Mouse (Mus musculus): ENCODE measurements around the gene St6galnac4.

Gene St6galnac4

GRCm38 (mm10) chr2:32604631-32605030 lies 17.7 kb downstream of the St6galnac4 start:
- no peak for DNase-seq

- peak; percentile 89 to 95 for DNase-seq
Measured at GRCm38 (mm10) chr2:32606161-32607142, 19.6 kb downstream of the St6galnac4 start.

- peak; percentile 63 to 68 for DNase-seq
Measured at GRCm38 (mm10) chr2:32607262-32607947, 20.5 kb downstream of the St6galnac4 start.

- DNase-seq, result peak; percentile 71 to 73
Measured at GRCm38 (mm10) chr2:32608141-32608777, 21.4 kb downstream of the St6galnac4 start.

GRCm38 (mm10) chr2:32608778-32609435 lies 22.0 kb downstream of the St6galnac4 start:
- DNase-seq, result peak in 1 of 2 experiments; percentile 41

GRCm38 (mm10) chr2:32610610-32611229 lies 23.8 kb downstream of the St6galnac4 start:
- peak; percentile 43 to 66 for DNase-seq

- no peak for DNase-seq
Measured at GRCm38 (mm10) chr2:32612274-32612673, 25.4 kb downstream of the St6galnac4 start.

GRCm38 (mm10) chr2:32617109-32617508 lies 30.2 kb downstream of the St6galnac4 start:
- DNase-seq, result no peak

- DNase-seq, result no peak
Measured at GRCm38 (mm10) chr2:32617601-32618000, 30.7 kb downstream of the St6galnac4 start.

- DNase-seq, result no peak
Measured at GRCm38 (mm10) chr2:32618051-32618450, 31.2 kb downstream of the St6galnac4 start.

- DNase-seq, result no peak
Measured at GRCm38 (mm10) chr2:32620682-32621516, 34.0 kb downstream of the St6galnac4 start.

GRCm38 (mm10) chr2:32621517-32621859 lies 34.6 kb downstream of the St6galnac4 start, which contains the start of gene Ak1:
Ak1 (plus strand) TSS chr2:32621758.
- no peak for DNase-seq

GRCm38 (mm10) chr2:32624111-32624748 lies 37.3 kb downstream of the St6galnac4 start:
- DNase-seq, result no peak

- DNase-seq, result peak; percentile 90 to 93
Measured at GRCm38 (mm10) chr2:32625212-32625872, 38.4 kb downstream of the St6galnac4 start.

GRCm38 (mm10) chr2:32625873-32626694 lies 39.2 kb downstream of the St6galnac4 start:
- peak; percentile 80 to 86 for DNase-seq

- DNase-seq, result no peak
Measured at GRCm38 (mm10) chr2:32627266-32628043, 40.6 kb downstream of the St6galnac4 start.

- DNase-seq, result no peak
Measured at GRCm38 (mm10) chr2:32628044-32628550, 41.2 kb downstream of the St6galnac4 start.

- DNase-seq, result peak; percentile 60 to 78
Measured at GRCm38 (mm10) chr2:32628729-32629128, 41.8 kb downstream of the St6galnac4 start.

All from cerebellum, postnatal 25 days (tissue).